Mouse (Mus musculus): ENCODE results near the gene Gm20604. TPM values are rescaled to one million over a fixed set of nuclear protein-coding genes. Genes with fewer than 3 reads are reported as not detected.

The Gm20604 gene
- polyA plus RNA-seq, 1 experiment from 2014 or later, result 24.2 TPM

GRCm38 (mm10) chr12:102705906-102706640, 52.4 kb downstream of the Gm20604 start:
- Histone ChIP-seq H3K36me3 (ENCODE audit: control insufficient read depth, insufficient read depth, low read length) (no peaks in the 10 kb centered on the region), H3K27ac (ENCODE audit: low read depth) (no peak overlapping the region), H3K27me3 (replicated peaks; ENCODE audit: control insufficient read depth, insufficient read depth, low read length) (no peaks in the 10 kb centered on the region), H3K4me2 (ENCODE audit: low read length) (peak overlapping the region; percentile 79), H3K4me1 (replicated peaks; ENCODE audit: control insufficient read depth, insufficient read depth, low read length) (peaks cover 21% of the 10 kb centered on the region), H3K9ac (ENCODE audit: low read length) (0 out of 2 replicates have a peak overlapping the region, but pooled peaks have one; percentile 22), H3K4me3 (ENCODE audit: low read depth, low read length) (peak overlapping the region; percentile 65), H3K9me3 (ENCODE audit: control insufficient read depth, low read length) (no peaks in the 10 kb centered on the region)
- WGBS, result 63% methylated on average over 6 of the region's 6 CpGs
- ATAC-seq (replicated peaks; ENCODE audit: low FRiP score, low TSS enrichment, low read depth), result no peak
- DNase-seq (ENCODE audit: low spot score), result no peak

- DNase-seq (ENCODE audit: low spot score) (peak; percentile 92), ATAC-seq (replicated peaks; ENCODE audit: low FRiP score, low TSS enrichment, low read depth) (peak; percentile 81)
- no peaks in the 10 kb centered on the region for H3K27me3 ChIP-seq (replicated peaks; ENCODE audit: control insufficient read depth, insufficient read depth, low read length)
- H3K4me2 ChIP-seq (ENCODE audit: low read length), result peak overlapping the region; percentile 79
- 2% methylated on average over 43 of the region's 45 CpGs for WGBS
- no peaks in the 10 kb centered on the region for H3K36me3 ChIP-seq (ENCODE audit: control insufficient read depth, insufficient read depth, low read length)
- H3K4me3 ChIP-seq (ENCODE audit: low read depth, low read length), result peak overlapping the region; percentile 65
- H3K27ac ChIP-seq (ENCODE audit: low read depth), result peak overlapping the region; percentile 84
- H3K4me1 ChIP-seq (replicated peaks; ENCODE audit: control insufficient read depth, insufficient read depth, low read length), result peaks cover 25% of the 10 kb centered on the region
- no peaks in the 10 kb centered on the region for H3K9me3 ChIP-seq (ENCODE audit: control insufficient read depth, low read length)
- peak overlapping the region; percentile 83 for H3K9ac ChIP-seq (ENCODE audit: low read length)
These were observed 53.1 kb downstream of the Gm20604 start for GRCm38 (mm10) chr12:102705216-102705871.

GRCm38 (mm10) chr12:102704457-102705198, 53.8 kb downstream of the Gm20604 start, which contains the start of gene Itpk1:
Gene Itpk1 (minus strand): TSS chr12:102704930.
- Histone ChIP-seq H3K4me3 (ENCODE audit: low read depth, low read length) (peak within 1 kb of the TSS; percentile 65), H3K4me1 (replicated peaks; ENCODE audit: control insufficient read depth, insufficient read depth, low read length) (peaks cover 33% of the 10 kb centered on the region), H3K9ac (ENCODE audit: low read length) (peak within 1 kb of the TSS; percentile 83), H3K27me3 (replicated peaks; ENCODE audit: control insufficient read depth, insufficient read depth, low read length) (no peaks in the 10 kb centered on the region), H3K9me3 (ENCODE audit: control insufficient read depth, low read length) (no peaks in the 10 kb centered on the region), H3K4me2 (ENCODE audit: low read length) (peak within 1 kb of the TSS; percentile 79), H3K36me3 (ENCODE audit: control insufficient read depth, insufficient read depth, low read length) (no peaks in the 10 kb centered on the region), H3K27ac (ENCODE audit: low read depth) (peak within 1 kb of the TSS; percentile 84)
- ATAC-seq (replicated peaks; ENCODE audit: low FRiP score, low TSS enrichment, low read depth) (peak; percentile 94), DNase-seq (ENCODE audit: low spot score) (peak; percentile 83)
- under 1% methylated on average over 82 of the region's 105 CpGs for WGBS

GRCm38 (mm10) chr12:102703921-102704408, 54.5 kb downstream of the Gm20604 start:
- H3K4me3 ChIP-seq (ENCODE audit: low read depth, low read length), result peak overlapping the region; percentile 65
- H3K36me3 ChIP-seq (ENCODE audit: control insufficient read depth, insufficient read depth, low read length), result no peaks in the 10 kb centered on the region
- peak overlapping the region; percentile 60 for H3K9ac ChIP-seq (ENCODE audit: low read length)
- peaks cover 38% of the 10 kb centered on the region for H3K4me1 ChIP-seq (replicated peaks; ENCODE audit: control insufficient read depth, insufficient read depth, low read length)
- no peak overlapping the region for H3K27ac ChIP-seq (ENCODE audit: low read depth)
- no peak for ATAC-seq (replicated peaks; ENCODE audit: low FRiP score, low TSS enrichment, low read depth)
- 13% methylated on average over 17 of the region's 17 CpGs for WGBS
- H3K9me3 ChIP-seq (ENCODE audit: control insufficient read depth, low read length), result no peaks in the 10 kb centered on the region
- peak; percentile 69 for DNase-seq (ENCODE audit: low spot score)
- peak overlapping the region; percentile 79 for H3K4me2 ChIP-seq (ENCODE audit: low read length)
- no peaks in the 10 kb centered on the region for H3K27me3 ChIP-seq (replicated peaks; ENCODE audit: control insufficient read depth, insufficient read depth, low read length)

GRCm38 (mm10) chr12:102703441-102703840, 55.0 kb downstream of the Gm20604 start:
- peak overlapping the region; percentile 79 for H3K4me2 ChIP-seq (ENCODE audit: low read length)
- H3K4me3 ChIP-seq (ENCODE audit: low read depth, low read length), result peak overlapping the region; percentile 65
- no peak for ATAC-seq (replicated peaks; ENCODE audit: low FRiP score, low TSS enrichment, low read depth)
- H3K4me1 ChIP-seq (replicated peaks; ENCODE audit: control insufficient read depth, insufficient read depth, low read length), result peaks cover 44% of the 10 kb centered on the region
- H3K9me3 ChIP-seq (ENCODE audit: control insufficient read depth, low read length), result no peaks in the 10 kb centered on the region
- no peaks in the 10 kb centered on the region for H3K36me3 ChIP-seq (ENCODE audit: control insufficient read depth, insufficient read depth, low read length)
- H3K27me3 ChIP-seq (replicated peaks; ENCODE audit: control insufficient read depth, insufficient read depth, low read length), result no peaks in the 10 kb centered on the region
- peak overlapping the region; percentile 60; the same call in 1 of the 2 replicates for H3K9ac ChIP-seq (ENCODE audit: low read length)
- H3K27ac ChIP-seq (ENCODE audit: low read depth), result no peak overlapping the region
- no peak for DNase-seq (ENCODE audit: low spot score)
- WGBS, result 48% methylated on average over 6 of the region's 6 CpGs

GRCm38 (mm10) chr12:102703111-102703412, 55.4 kb downstream of the Gm20604 start:
- Histone ChIP-seq H3K9me3 (ENCODE audit: control insufficient read depth, low read length) (no peaks in the 10 kb centered on the region), H3K9ac (ENCODE audit: low read length) (0 out of 2 replicates have a peak overlapping the region, but pooled peaks have one; percentile 60), H3K27me3 (replicated peaks; ENCODE audit: control insufficient read depth, insufficient read depth, low read length) (no peaks in the 10 kb centered on the region), H3K27ac (ENCODE audit: low read depth) (peak overlapping the region; percentile 39; the same call in 1 of the 2 replicates), H3K4me1 (replicated peaks; ENCODE audit: control insufficient read depth, insufficient read depth, low read length) (peaks cover 47% of the 10 kb centered on the region), H3K36me3 (ENCODE audit: control insufficient read depth, insufficient read depth, low read length) (no peaks in the 10 kb centered on the region), H3K4me3 (ENCODE audit: low read depth, low read length) (peak overlapping the region; percentile 65), H3K4me2 (ENCODE audit: low read length) (peak overlapping the region; percentile 79)
- no peak for ATAC-seq (replicated peaks; ENCODE audit: low FRiP score, low TSS enrichment, low read depth)
- DNase-seq (ENCODE audit: low spot score), result peak; percentile 66
- WGBS, result 7% methylated on average over 4 of the region's 4 CpGs

- WGBS, result 10% methylated on average over 14 of the region's 15 CpGs
- no peaks in the 10 kb centered on the region for H3K9me3 ChIP-seq (ENCODE audit: control insufficient read depth, low read length)
- no peak overlapping the region for H3K9ac ChIP-seq (ENCODE audit: low read length)
- no peaks in the 10 kb centered on the region for H3K36me3 ChIP-seq (ENCODE audit: control insufficient read depth, insufficient read depth, low read length)
- peak; percentile 86 for DNase-seq (ENCODE audit: low spot score)
- ATAC-seq (replicated peaks; ENCODE audit: low FRiP score, low TSS enrichment, low read depth), result no peak
- no peaks in the 10 kb centered on the region for H3K27me3 ChIP-seq (replicated peaks; ENCODE audit: control insufficient read depth, insufficient read depth, low read length)
- H3K27ac ChIP-seq (ENCODE audit: low read depth), result peak overlapping the region; percentile 39; the same call in 1 of the 2 replicates
- peak overlapping the region; percentile 65 for H3K4me3 ChIP-seq (ENCODE audit: low read depth, low read length)
- H3K4me1 ChIP-seq (replicated peaks; ENCODE audit: control insufficient read depth, insufficient read depth, low read length), result peaks cover 50% of the 10 kb centered on the region
- peak overlapping the region; percentile 79 for H3K4me2 ChIP-seq (ENCODE audit: low read length)
These were observed 55.9 kb downstream of the Gm20604 start for GRCm38 (mm10) chr12:102702356-102703110.
